Mouse (Mus musculus): ENCODE data around the gene Tgfb3. TPM values are rescaled to one million over a fixed set of nuclear protein-coding genes. Genes with fewer than 3 reads are reported as not detected.

Tgfb3 gene
- polyA plus RNA-seq (2012; rRNA removed) (85.0 and 87.3 TPM in 2 replicates), polyA plus RNA-seq (2014; fragmentation: Nextera tagmentation; extraction: Ambion mirVana) (64.7 and 70.4 TPM in 2 replicates)

DNA sequence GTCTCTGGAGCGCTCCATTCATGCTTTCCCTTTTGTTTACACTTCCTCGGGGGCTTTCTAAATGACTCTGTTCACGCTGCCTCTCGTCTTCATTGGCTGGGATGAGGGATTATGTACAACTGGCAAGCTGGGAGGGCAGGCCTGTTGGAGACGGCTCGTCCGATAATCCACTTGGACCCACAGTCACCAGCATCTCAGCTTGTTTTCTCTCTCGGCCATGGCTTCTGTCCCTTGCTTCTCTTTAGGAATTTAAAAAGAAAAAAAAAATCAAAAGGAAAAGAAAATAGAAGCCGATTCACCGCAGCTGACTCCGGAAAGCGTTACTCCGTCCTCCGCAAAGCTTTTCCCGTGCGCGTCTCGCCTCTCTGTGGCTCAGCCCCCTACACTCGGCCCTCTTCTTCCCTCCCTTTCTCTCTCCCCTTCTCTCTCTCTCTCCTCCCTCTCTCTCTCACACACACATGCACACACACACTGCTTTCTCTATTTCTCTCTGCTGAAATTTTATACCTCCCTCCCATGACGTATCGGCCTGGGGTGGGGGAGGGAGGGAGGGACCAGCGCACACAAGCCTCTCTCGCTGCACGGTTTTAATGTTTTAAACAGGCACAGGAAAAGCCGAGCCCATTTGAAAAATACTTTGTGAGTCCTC is at the start of gene Tgfb3:
Tgfb3 (minus strand) TSS at position 489 of the 649 bp plus-strand sequence.
- Histone ChIP-seq H3K4me1 (ENCODE audit: control insufficient read depth, insufficient read depth, low read length) (peaks cover 33% of the 10 kb centered on the region), H3K9me3 (ENCODE audit: control insufficient read depth, low read length) (no peaks in the 10 kb centered on the region), H3K27me3 (ENCODE audit: control insufficient read depth, insufficient read depth, low read length) (no peaks in the 10 kb centered on the region), H3K4me3 (replicated peaks; ENCODE audit: low read length) (peak within 1 kb of the TSS; percentile 59), H3K27ac (replicated peaks; ENCODE audit: low read depth, low read length) (peak within 1 kb of the TSS; percentile 98), H3K36me3 (ENCODE audit: control insufficient read depth, insufficient read depth, low read length) (peaks cover 4% of the 10 kb centered on the region; the same call in 1 of the 2 replicates), H3K4me2 (replicated peaks; ENCODE audit: low read depth, low read length, severe bottlenecking) (peak within 1 kb of the TSS; percentile 91), H3K9ac (ENCODE audit: low read depth, low read length, severe bottlenecking) (peak within 1 kb of the TSS; percentile 70)
- peak; percentile 81; the same call in 1 of the 2 replicates for TF ChIP-seq POLR2A (IDR thresholded peaks at IDR 0.05; ENCODE audit: borderline replicate concordance, extremely low read depth, insufficient read depth, insufficient read length)
- DNase-seq (ENCODE audit: low spot score) (peak; percentile 93), ATAC-seq (ENCODE audit: low FRiP score, low read depth) (peak; percentile 90)
- 0% methylated on average over 25 of the region's 25 CpGs for WGBS

DNA sequence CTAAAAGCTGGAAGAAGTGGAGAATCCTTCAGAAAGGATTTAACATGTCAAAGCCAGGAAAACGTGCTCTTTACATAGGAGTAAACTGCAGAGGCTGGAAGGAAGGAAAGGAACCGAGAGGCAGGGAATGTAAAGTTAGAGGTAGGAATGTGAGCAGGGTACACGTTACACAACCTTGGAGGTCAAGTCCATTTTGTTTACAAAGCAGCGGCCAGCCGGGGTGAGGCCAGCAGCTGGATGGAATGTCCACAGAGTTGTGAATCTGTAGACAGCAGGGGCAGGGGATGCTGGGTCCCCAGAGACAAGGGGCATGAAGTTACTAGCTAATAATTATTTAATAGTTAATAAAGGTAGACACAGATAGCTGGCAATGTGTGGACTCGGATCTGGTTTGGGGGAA is 49.3 kb upstream of the Tgfb3 start:
- no peak for ATAC-seq (ENCODE audit: low FRiP score, low read depth)
- Histone ChIP-seq H3K4me1 (ENCODE audit: control insufficient read depth, insufficient read depth, low read length) (peaks cover 11% of the 10 kb centered on the region), H3K9ac (ENCODE audit: low read depth, low read length, severe bottlenecking) (no peak overlapping the region), H3K4me3 (replicated peaks; ENCODE audit: low read length) (no peak overlapping the region), H3K27ac (replicated peaks; ENCODE audit: low read depth, low read length) (no peak overlapping the region), H3K27me3 (ENCODE audit: control insufficient read depth, insufficient read depth, low read length) (no peaks in the 10 kb centered on the region), H3K36me3 (ENCODE audit: control insufficient read depth, insufficient read depth, low read length) (no peaks in the 10 kb centered on the region), H3K9me3 (ENCODE audit: control insufficient read depth, low read length) (no peaks in the 10 kb centered on the region), H3K4me2 (replicated peaks; ENCODE audit: low read depth, low read length, severe bottlenecking) (no peak overlapping the region)
- no peak for TF ChIP-seq POLR2A (IDR thresholded peaks at IDR 0.05; ENCODE audit: borderline replicate concordance, extremely low read depth, insufficient read depth, insufficient read length)
- DNase-seq (ENCODE audit: low spot score) = no peak
- whole genome bisulfite sequencing = 82% methylated on average over 6 of the region's 6 CpGs

GRCm38 (mm10) chr12:86124016-86124415 is 45.2 kb upstream of the Tgfb3 start:
- no peak overlapping the region for H3K27ac ChIP-seq (replicated peaks; ENCODE audit: low read depth, low read length)
- TF ChIP-seq POLR2A (IDR thresholded peaks at IDR 0.05; ENCODE audit: borderline replicate concordance, extremely low read depth, insufficient read depth, insufficient read length) = no peak
- 78% methylated on average over 6 of the region's 6 CpGs for WGBS
- H3K36me3 ChIP-seq (ENCODE audit: control insufficient read depth, insufficient read depth, low read length) = no peaks in the 10 kb centered on the region; the same call in 1 of the 2 replicates
- no peaks in the 10 kb centered on the region for H3K4me1 ChIP-seq (ENCODE audit: control insufficient read depth, insufficient read depth, low read length)
- ATAC-seq (ENCODE audit: low FRiP score, low read depth) = no peak
- H3K4me3 ChIP-seq (replicated peaks; ENCODE audit: low read length) = no peak overlapping the region
- H3K4me2 ChIP-seq (replicated peaks; ENCODE audit: low read depth, low read length, severe bottlenecking) = no peak overlapping the region
- H3K27me3 ChIP-seq (ENCODE audit: control insufficient read depth, insufficient read depth, low read length) = no peaks in the 10 kb centered on the region
- no peaks in the 10 kb centered on the region for H3K9me3 ChIP-seq (ENCODE audit: control insufficient read depth, low read length)
- no peak for DNase-seq (ENCODE audit: low spot score)
- H3K9ac ChIP-seq (ENCODE audit: low read depth, low read length, severe bottlenecking) = no peak overlapping the region

- no peak for ATAC-seq (ENCODE audit: low FRiP score, low read depth)
- no peak overlapping the region for H3K27ac ChIP-seq (replicated peaks; ENCODE audit: low read depth, low read length)
These were observed 37.5 kb upstream of the Tgfb3 start for GRCm38 (mm10) chr12:86116295-86116835.

DNA sequence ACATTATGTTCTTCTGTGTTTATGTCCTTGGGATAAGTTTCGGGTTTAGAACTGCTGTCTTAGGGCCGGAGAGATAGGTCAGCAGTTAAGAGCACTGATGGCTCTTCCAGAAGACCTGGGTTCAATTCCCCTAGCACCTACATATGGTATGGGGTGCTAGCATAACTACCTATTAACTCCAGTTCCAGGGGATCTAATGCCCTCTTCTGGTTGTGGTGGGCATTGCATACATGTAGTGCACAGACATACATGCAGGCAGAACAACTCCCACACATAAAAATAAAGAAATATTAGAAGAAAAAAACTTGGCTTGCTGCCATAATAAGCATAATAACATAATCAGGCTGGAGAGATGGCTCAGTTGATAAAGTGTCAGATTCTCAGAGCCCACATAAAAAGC is 31.8 kb upstream of the Tgfb3 start:
- Histone ChIP-seq H3K27ac (replicated peaks; ENCODE audit: low read depth, low read length) (no peak overlapping the region), H3K4me1 (ENCODE audit: control insufficient read depth, insufficient read depth, low read length) (no peaks in the 10 kb centered on the region)

More at GRCm38 (mm10) chr12:86116295-86116835, 37.5 kb upstream of the Tgfb3 start:
- WGBS = 60% methylated on average over 15 of the region's 15 CpGs
- TF ChIP-seq POLR2A (IDR thresholded peaks at IDR 0.05; ENCODE audit: borderline replicate concordance, extremely low read depth, insufficient read depth, insufficient read length) = no peak
- no peaks in the 10 kb centered on the region for H3K36me3 ChIP-seq (ENCODE audit: control insufficient read depth, insufficient read depth, low read length)
- H3K4me1 ChIP-seq (ENCODE audit: control insufficient read depth, insufficient read depth, low read length) = no peaks in the 10 kb centered on the region
- DNase-seq (ENCODE audit: low spot score) = no peak
- no peak overlapping the region for H3K4me2 ChIP-seq (replicated peaks; ENCODE audit: low read depth, low read length, severe bottlenecking)
- no peaks in the 10 kb centered on the region for H3K27me3 ChIP-seq (ENCODE audit: control insufficient read depth, insufficient read depth, low read length)
- H3K9me3 ChIP-seq (ENCODE audit: control insufficient read depth, low read length) = no peaks in the 10 kb centered on the region
- no peak overlapping the region for H3K9ac ChIP-seq (ENCODE audit: low read depth, low read length, severe bottlenecking)
- H3K4me3 ChIP-seq (replicated peaks; ENCODE audit: low read length) = no peak overlapping the region

More for the DNA sequence above, 31.8 kb upstream of the Tgfb3 start:
- H3K36me3 ChIP-seq (ENCODE audit: control insufficient read depth, insufficient read depth, low read length) = no peaks in the 10 kb centered on the region
- H3K4me2 ChIP-seq (replicated peaks; ENCODE audit: low read depth, low read length, severe bottlenecking) = no peak overlapping the region
- H3K4me3 ChIP-seq (replicated peaks; ENCODE audit: low read length) = no peak overlapping the region
- DNase-seq (ENCODE audit: low spot score) (no peak), ATAC-seq (ENCODE audit: low FRiP score, low read depth) (no peak)
- no peak overlapping the region for H3K9ac ChIP-seq (ENCODE audit: low read depth, low read length, severe bottlenecking)
- no peaks in the 10 kb centered on the region for H3K9me3 ChIP-seq (ENCODE audit: control insufficient read depth, low read length)
- H3K27me3 ChIP-seq (ENCODE audit: control insufficient read depth, insufficient read depth, low read length) = no peaks in the 10 kb centered on the region
- TF ChIP-seq POLR2A (IDR thresholded peaks at IDR 0.05; ENCODE audit: borderline replicate concordance, extremely low read depth, insufficient read depth, insufficient read length) = no peak
- WGBS = 100% methylated on average over 2 of the region's 2 CpGs
